Mouse (Mus musculus) myocyte (in vitro differentiated cells): Measurements from ENCODE around the gene Hey2.

Source experiments
- CEBPB ChIP-seq: IDR thresholded peaks from 2 replicates; pipeline ENCODE4 v1.6.1; 2011; ENCODE audit warnings: mild to moderate bottlenecking, moderate library complexity; ENCODE audit not compliant: poor library complexity, insufficient read depth, severe bottlenecking
- E2F4 ChIP-seq: IDR thresholded peaks from one replicate; pipeline ENCODE4 v1.6.1; 2011; ENCODE audit warnings: mild to moderate bottlenecking, control low read depth, moderate library complexity; ENCODE audit not compliant: insufficient read depth
- MAX ChIP-seq: IDR thresholded peaks from one replicate; pipeline ENCODE4 v1.6.1; 2011; ENCODE audit warnings: low read depth, mild to moderate bottlenecking, control low read depth
- MYOD1 ChIP-seq, 3 experiments: IDR thresholded peaks; one replicate each; pipeline ENCODE4 v1.6.1; 2011; ENCODE audit warnings: control low read depth in 2 of 3, low read depth in 2 of 3, mild to moderate bottlenecking in 2 of 3, moderate library complexity in 1 of 3; ENCODE audit not compliant: insufficient read length in 2 of 3, control insufficient read depth in 1 of 3
- MYOG ChIP-seq, 3 experiments: IDR thresholded peaks; one replicate each; pipeline ENCODE4 v1.6.1; 2011; ENCODE audit warnings: control low read depth in 2 of 3, low read depth in 2 of 3, mild to moderate bottlenecking in 2 of 3; ENCODE audit not compliant: insufficient read length in 2 of 3, control insufficient read depth in 1 of 3, insufficient read depth in 1 of 3
- POLR2A ChIP-seq: IDR thresholded peaks from one replicate; pipeline ENCODE4 v1.6.1; 2011; ENCODE audit warnings: low read depth, mild to moderate bottlenecking, control low read depth, moderate library complexity; ENCODE audit not compliant: insufficient read length
- REST ChIP-seq: IDR thresholded peaks from one replicate; pipeline ENCODE4 v1.6.1; 2011; ENCODE audit warnings: mild to moderate bottlenecking, control low read depth, moderate library complexity; ENCODE audit not compliant: insufficient read depth, insufficient read length
- SRF ChIP-seq: IDR thresholded peaks from one replicate; pipeline ENCODE4 v1.6.1; 2011; ENCODE audit warnings: low read depth; ENCODE audit not compliant: control insufficient read depth, insufficient read length
- TCF12 ChIP-seq: IDR thresholded peaks from one replicate; pipeline ENCODE4 v1.6.1; 2011; ENCODE audit warnings: mild to moderate bottlenecking, control low read depth; ENCODE audit not compliant: poor library complexity, insufficient read depth, severe bottlenecking
- USF1 ChIP-seq: IDR thresholded peaks from one replicate; pipeline ENCODE4 v1.6.1; 2011; ENCODE audit warnings: low read depth, mild to moderate bottlenecking, control low read depth, moderate library complexity

GRCm38 (mm10) chr10:30810967-30811293, 31.7 kb downstream of the Hey2 start:
- TF ChIP-seq USF1 (no peak), REST (no peak), TCF12 (no peak), POLR2A (no peak), MAX (no peak), E2F4 (no peak), SRF (no peak), CEBPB (no peak), MYOG (IDR thresholded peaks at IDR 0.05; ENCODE audit: control insufficient read depth in 1 of 3, insufficient read depth in 1 of 3, insufficient read length in 2 of 3, low read depth in 2 of 3) (no peak), MYOD1 (IDR thresholded peaks at IDR 0.05; ENCODE audit: control insufficient read depth in 1 of 3, insufficient read length in 2 of 3, low read depth in 2 of 3) (no peak)
